Mouse (Mus musculus) T-helper 2 cell (primary cell): ENCODE measurements around the gene Rnaseh2c.

Experiments
- in situ Hi-C: fragments of 300-600 bp; cut with MboI, MseI; formaldehyde crosslinking; loops from one replicate; pipeline ENCODE4 v1.15.1; 2025; ENCODE audit warnings: high pct_unique_total_duplicates

Gene Rnaseh2c

DNA sequence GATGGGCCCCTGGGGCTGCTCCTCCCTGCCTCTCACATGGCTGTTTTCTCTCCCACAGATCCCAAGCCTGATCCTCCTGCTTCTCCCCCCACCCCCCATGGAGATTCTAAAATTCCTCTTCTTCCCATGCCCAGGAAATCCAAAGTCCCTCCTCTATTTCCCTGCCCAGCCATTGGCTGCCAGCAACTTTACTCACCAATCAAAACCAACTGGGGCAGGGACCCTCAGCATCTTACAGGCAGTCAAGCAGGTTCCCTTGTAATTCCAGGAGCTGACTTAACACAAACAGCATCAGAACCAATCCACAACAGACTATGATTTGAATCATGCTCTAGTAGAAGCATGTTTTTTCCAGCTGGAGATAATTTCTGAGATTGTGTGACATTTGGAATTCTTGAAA, 28.2 kb downstream of the Rnaseh2c start:
- in situ Hi-C loops, result no loop called here

DNA sequence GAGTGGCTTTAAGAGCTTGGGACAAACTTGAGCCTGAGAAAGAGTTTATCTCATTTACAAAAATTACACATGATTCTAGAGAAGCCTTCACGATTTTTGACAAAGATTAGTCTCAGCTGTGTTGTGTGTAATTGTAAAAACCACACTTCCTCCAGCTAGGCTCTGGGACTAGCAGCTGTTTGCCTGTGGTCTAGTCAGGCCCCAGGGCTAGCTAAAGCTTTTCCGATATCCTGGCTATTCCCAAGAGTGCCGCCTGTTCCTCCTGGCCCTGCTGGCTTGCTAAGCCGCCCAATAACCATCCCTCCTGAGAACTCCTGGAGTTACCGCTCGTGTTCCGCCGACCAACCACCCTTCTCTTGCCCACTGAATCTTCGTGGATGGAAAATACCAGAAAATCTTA, 30.4 kb downstream of the Rnaseh2c start:
- in situ Hi-C loops, result no loop called here

DNA sequence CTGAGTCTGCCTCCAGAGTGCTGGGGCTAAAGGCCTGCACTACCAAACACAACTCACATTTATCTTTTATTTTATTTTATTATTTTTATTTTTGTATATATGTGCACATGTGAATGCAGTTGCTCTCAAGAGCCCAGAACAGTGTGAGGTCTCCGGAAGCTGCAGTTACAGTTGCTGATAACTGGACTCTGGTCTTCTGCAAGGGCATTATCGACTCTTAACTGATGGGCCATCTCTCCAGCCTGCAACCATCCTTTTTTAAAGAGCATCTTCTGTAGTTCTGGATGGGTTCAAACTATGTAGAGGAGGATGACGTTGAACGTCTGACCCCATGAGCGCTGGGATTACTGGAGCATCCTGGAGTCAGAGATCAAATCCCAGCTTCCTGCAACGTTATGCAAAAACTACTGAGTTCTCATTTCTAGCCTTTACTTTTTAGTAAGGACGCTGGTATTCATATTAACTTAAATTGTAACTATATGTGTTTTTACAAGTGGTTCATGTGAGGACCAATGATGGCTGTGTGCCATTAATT, 34.4 kb downstream of the Rnaseh2c start:
- in situ Hi-C loops, result loop anchor here (5.0 kb wide), 1 partner anchor 34 kb away; the partner anchor contains the start of gene Rnaseh2c

DNA sequence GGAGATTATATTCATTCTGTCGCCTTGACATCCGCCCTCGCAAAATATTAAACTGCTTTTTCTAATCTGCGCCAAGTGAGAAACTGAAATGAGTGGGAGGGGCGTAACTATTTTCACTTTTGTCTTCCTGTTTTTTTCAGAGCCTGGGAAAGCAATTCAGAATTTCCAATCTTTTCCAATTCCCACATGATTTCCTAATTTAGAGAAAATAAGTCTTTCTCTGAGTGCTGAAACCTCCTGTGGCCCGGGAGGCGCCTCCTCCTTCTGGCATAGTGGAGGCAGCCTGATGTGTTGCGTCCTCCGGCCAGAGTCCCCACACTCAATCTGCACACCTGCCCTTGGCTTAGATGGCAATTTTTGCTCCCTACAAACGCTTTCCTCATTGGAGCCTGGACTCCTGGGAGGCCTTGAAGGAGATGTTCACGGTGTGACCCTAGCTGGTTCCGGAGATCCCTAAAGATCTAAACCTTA, 34.9 kb downstream of the Rnaseh2c start:
- in situ Hi-C loops, result loop anchor here (5.0 kb wide), 1 partner anchor 34 kb away; the partner anchor contains the start of gene Rnaseh2c

DNA sequence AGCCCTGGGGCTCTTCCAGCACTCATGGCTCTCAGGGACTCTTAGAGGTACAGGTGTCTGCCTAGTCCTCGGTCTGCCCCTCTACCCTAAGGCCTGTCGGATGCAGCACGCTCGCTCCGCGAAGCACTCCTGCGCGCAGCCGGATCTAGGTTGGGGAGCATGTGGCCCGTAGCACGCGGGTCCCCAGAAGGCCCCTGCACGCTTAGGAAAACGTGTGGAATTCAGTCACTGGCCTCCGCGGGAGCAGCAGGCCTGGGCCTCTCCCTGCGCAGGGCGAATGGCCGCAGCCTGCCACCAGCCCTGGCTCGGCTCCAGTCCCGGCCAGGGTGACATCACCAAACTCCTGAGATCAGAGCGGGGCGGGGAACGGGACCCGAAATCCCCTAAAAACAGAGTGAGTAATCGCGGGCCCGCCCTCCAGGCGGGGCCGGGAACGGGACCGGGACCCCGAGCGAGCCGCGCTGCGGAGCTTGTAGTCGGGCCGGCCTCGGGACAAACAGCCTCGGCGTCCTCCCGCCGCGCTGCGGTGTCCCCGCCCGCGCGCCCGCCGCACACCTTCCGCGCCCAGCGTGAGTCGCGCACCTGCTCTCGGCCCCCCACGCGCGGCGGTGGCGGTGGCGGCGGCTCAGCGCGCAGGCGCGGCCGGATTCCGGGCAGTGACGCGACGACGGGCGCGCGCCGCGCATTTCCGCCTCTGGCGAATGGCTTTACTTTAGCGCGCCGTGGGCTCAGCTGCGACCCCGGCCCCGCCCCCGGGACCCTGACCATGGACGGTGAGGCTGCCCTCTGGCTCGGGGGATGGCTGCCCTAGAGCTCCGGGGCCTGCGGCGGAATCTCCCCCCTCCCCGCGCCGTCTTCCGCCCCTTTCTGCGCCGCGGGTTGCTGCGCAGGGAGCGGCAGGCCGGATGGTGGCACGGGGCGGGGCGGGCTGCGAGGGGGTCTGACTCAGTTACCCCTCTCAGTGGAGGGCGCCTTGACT, 35.7 kb downstream of the Rnaseh2c start, which contains the start of gene Rela:
Gene Rela, plus strand, starts transcription at position 415 of the 979 bp plus-strand sequence.
- in situ Hi-C loops, result loop anchor here (5.0 kb wide), 1 partner anchor 35 kb away; the partner anchor contains the start of gene Rnaseh2c

DNA sequence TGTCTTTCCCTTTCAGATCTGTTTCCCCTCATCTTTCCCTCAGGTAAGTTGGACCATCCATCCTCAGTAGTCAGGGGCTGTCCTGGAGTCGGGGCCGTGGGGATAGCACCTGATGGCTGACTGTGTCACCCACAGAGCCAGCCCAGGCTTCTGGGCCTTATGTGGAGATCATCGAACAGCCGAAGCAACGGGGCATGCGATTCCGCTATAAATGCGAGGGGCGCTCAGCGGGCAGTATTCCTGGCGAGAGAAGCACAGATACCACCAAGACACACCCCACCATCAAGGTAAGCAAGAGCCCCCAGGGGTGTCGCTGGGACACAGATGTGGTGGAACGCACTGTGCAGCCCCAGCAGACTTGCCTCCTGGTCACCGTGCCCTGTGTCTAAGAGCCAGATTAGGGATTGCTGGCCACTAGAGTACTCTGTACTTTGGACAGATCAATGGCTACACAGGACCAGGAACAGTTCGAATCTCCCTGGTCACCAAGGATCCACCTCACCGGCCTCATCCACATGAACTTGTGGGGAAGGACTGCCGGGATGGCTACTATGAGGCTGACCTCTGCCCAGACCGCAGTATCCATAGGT, 36.8 kb downstream of the Rnaseh2c start:
- in situ Hi-C loops, result loop anchor here (5.0 kb wide), 1 partner anchor 36 kb away; the partner anchor contains the start of gene Rnaseh2c

DNA sequence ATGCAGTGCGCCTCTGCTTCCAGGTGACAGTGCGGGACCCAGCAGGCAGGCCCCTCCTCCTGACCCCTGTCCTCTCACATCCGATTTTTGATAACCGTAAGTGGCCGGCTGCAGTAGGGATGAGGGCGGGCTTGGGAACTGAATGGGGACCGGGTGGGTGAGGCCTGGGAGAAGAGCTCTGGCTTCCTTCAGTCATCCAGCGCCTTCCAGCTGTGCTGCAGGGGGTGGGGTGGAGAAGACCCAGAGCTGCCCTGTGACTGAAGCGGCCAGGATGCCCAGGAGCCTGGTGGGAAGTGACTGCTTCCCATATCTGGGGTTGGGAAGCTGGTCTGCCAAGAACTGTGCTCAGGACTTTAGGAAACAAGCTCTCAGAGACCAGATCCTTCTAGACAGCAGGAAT, 38.7 kb downstream of the Rnaseh2c start:
- in situ Hi-C loops, result no loop called here

DNA sequence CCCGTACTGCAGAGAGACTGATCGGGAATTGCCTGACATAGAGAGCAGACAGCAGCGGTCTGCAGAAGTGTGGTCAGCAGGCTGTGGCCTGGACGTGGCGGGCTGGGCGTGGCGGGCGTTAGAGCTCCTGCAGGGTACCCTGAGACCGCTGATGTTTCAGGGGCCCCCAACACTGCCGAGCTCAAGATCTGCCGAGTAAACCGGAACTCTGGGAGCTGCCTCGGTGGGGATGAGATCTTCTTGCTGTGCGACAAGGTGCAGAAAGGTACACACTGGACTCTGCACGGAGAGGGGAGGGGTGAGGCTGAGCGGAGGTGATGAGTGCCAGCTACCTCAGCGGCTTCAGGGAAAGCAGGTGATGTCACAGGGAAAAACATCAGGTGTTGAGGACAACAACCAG, 39.3 kb downstream of the Rnaseh2c start:
- in situ Hi-C loops, result no loop called here

DNA sequence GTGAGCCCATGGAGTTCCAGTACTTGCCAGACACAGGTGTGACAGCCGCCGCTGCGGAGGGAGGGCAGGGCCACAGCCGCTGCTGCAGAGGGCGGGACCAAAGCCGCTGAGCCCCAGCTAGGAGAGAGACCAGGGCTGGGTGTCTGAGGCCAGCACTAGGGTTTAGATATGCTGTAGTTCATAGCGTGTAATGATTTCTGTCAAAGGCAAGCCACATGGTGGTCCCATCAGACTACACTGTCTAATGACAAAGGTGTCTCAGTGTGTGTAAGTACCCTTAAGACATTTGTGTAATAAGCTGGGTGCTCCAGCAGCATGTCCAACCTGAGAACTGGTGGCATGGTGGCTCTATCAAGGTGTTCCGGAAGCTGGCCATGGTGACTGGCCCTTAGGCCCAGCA, 40.0 kb downstream of the Rnaseh2c start:
- in situ Hi-C loops, result no loop called here

DNA sequence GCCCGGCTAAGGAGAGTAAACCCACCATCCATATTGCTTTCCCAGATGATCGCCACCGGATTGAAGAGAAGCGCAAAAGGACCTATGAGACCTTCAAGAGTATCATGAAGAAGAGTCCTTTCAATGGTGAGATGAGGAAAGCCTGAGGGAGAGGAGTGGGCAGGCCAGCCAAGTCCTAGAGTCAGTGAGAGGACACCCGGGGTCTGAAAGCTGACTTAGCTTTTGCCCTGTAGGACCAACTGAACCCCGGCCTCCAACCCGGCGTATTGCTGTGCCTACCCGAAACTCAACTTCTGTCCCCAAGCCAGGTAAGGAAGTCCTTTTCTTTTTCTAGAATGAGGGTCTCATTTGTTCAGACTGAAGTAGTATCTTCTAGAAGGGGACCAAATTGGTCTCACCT, 43.6 kb downstream of the Rnaseh2c start:
- in situ Hi-C loops, result no loop called here

DNA sequence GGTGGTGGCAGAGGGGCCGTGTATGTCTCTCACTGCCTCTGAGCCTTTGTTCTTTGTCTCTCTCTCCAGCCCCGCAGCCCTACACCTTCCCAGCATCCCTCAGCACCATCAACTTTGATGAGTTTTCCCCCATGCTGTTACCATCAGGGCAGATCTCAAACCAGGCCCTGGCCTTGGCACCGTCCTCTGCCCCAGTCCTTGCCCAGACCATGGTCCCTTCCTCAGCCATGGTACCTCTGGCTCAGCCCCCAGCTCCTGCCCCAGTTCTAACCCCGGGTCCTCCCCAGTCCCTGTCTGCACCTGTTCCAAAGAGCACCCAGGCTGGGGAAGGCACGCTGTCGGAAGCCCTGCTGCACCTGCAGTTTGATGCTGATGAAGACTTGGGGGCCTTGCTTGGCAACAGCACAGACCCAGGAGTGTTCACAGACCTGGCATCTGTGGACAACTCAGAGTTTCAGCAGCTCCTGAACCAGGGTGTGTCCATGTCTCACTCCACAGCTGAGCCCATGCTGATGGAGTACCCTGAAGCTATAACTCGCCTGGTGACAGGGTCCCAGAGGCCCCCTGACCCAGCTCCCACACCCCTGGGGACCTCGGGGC, 45.2 kb downstream of the Rnaseh2c start:
- in situ Hi-C loops, result no loop called here

DNA sequence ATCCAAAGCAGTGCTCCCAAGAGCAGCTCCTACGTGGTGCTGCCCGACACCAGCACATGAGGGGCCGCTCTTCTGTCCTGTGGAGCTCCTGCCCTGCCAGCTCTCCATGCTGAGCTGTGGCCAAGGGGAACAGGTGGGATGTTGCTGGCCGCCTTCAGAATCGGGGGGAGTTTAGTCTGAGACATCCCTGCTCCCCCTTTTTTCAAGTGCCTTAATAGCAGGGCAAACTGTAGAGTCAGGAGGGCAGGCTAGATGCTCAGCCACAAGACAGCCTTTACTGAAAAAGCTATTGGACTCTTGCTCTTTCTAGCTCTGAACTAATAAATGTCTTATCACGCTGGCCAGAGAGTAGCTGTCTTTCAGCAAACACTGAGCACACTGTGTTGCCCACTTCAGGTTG, 46.1 kb downstream of the Rnaseh2c start:
- in situ Hi-C loops, result no loop called here

DNA sequence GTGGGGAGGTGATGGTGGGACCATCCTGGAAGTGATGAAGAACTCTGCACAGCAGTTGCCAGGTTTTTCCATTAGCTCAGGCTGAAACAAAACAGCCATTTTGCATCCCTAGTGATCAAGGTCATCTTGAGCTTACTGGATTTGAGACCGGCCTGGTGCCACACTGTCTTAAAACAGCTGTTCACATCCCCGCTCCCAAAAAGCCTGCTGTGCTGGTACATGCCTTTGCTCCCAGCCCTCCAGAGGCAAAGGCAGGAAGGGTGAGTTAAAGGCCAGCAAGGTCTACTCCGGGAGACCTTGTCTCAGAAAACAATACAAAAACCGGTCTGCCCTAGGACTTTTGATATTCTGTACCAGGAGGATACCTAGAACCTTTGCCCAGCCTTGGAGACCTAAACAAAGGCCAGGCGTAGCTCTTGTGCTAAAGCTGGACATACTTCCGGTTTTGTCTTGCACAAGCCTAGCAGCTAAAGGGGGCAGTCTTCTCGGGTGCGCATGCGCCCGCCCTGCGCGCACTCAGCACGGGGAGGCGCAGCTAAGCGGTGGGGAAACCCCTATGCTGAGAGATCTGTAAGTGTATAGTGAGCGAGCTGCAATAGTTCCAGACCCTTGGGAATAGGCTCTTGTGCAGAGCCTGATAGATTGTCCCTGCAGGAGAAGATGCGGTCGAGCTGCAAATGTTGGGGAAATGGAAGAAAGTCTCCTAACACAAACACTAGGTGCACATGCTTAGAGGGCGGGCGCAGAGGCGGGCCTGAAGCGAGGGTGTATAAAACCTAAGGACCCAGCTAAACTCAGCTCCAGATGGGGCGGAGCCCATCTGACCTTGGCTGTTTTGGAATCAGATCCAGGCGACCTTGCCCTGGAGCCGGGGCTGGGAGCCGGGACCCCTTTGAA, 47.0 kb downstream of the Rnaseh2c start:
- in situ Hi-C loops, result no loop called here

DNA sequence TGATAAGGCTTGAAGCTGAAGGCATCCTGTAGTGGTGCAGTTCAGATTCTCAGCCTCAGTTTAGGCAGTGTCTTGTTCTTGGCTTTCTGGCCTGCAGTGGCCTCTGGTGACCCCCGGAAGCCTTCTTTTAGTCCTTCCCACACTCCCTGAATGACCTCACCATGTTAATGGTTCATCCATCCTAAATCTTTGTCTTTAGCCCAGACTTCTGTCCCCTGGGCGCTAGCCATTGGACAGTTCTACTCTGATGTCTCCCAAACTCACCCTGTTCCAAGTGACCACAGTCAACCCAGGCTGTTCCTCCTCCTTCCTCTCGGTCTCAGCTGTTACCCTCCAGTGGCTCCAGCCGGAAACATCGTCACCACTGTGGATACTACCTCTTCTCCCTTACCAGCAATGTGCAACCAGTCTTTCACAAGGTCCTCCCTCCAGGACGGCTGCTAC, 47.6 kb downstream of the Rnaseh2c start:
- in situ Hi-C loops, result no loop called here

DNA sequence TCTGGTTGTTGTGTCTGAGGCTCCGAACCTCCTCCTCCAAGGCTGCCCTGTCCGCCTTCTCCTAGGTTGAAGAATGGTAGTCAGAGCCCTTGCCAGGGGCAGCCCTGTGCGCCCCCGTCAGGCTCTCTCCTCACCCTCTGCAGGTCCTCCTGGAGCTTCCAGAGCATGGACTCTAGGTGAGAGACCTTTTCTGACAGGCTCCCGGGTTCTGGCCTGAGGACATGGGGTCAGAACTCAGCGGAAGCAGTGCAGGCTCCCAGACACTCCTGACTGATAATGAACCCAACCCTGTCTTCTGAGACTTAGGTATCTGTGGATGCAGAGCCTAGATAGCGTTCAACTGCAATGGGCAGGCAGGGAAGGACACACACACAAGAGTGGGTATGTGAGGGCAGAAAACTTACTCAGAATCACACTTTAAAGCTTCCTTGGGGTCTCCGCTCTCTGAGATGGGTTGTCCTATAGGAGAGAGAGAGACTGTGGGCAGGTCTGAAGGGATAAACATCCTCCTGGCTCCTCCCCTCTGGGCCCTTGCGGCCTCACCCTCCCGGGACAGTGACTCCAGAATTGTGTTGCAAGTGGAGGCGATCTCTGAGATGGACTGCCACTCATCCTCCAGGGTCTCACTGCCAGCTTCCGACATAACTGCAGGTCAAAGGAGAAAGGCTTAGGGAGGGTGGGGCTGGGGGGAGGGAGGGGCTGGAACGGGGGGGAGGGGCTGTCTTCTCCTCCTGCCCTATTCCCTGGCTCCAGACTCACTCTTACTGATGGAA, 50.0 kb downstream of the Rnaseh2c start:
- in situ Hi-C loops, result no loop called here

DNA sequence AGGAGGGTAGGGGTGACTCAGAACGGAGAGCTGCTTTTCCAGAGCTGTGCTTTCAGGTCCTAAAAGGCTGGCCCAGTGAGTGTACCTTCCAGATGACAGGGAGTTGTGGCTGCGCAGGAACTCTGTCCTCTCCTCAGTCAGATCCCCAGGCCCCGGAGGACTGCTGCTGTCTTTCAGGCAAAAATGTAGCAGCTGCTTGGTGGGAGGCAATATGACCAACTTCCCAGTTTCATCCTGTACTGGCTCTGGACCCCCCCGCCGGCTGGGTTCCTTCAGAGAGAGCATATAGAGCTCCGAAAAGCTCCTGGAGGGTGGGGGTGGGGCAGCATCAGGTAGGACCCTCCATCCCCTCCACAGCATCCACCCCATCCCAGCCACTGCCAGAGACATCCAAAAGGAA, 50.9 kb downstream of the Rnaseh2c start:
- in situ Hi-C loops, result no loop called here

DNA sequence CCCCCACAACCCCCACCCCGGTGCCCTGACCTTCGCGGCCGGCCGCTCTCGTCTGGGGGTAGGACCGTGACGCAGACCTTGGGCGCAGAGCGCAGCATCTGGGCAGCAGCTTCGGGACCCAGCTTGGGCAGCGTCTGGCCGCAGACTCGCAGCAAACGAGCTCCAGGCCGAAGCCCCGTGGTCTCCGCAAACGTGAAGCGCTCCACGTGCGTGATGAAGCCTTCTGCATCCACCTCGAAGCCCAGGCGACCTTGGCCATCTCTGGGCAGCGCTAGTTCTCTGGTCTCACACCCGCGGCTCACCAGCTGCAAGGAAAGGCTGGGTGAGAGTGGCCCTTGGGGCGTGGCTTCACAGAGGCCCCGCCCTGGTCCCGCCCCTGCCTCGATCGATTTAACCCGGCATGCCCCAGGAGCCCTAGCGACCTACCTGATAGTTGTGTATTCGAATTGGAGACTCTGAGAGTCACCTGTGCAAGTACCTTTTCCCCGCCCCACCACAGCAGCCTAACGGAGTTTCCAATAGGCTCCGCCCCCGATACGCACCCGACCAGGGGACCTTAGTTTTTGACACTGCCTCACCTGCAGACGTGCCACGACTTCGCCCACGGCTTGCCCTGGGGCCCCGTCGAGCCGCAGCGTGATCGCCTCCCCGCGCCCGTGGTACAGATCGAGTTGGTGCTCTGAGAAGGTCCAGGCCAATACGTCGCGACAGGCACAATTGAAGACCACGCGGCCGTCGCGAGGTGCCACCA, 52.5 kb downstream of the Rnaseh2c start:
- in situ Hi-C loops, result no loop called here

DNA sequence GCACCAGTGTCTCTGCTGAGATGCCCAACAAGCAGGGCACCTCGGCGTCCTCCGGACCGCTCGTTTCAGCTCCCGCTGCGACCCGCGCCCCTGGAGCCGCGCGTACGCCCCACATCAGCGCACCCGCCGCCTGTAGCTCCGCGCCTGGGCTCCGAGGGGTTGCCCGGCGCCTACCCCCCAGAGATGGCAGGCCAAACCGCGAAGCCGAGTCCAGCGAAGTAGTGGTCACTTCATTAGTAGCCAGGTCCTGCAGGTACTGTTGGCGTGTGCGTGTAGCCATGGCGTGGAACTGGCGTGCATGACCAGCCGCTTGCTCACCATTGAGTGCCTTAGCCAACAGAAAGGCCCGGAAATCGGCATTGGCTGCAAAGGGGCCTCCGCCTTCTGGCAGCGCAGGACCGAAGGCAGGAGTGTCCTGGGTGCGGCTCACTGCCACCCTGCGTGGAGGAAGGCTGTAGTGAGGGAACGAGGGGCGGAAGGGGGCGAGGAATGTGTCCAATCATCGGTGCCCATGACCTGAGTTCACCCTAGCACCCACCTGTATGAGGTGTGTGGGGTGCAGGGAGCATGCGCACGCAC, 53.1 kb downstream of the Rnaseh2c start:
- in situ Hi-C loops, result no loop called here
